Mouse (Mus musculus) G1E (cell line): ENCODE results near the gene Morn1. TPM values are rescaled to one million over a fixed set of nuclear protein-coding genes. Genes with fewer than 3 reads are reported as not detected.

Experiments
- ATAC-seq: 2 replicates; pipeline ENCODE4 v1.8.0; 2016; ENCODE audit warnings: mild to moderate bottlenecking; ENCODE audit not compliant: insufficient number of reproducible peaks, poor library complexity, low FRiP score, severe bottlenecking; ENCODE audit errors: extremely low read depth
- DNase-seq: peaks from one replicate; pipeline ENCODE4 v3.0.0; 2012; ENCODE audit warnings: low spot score
- H3K27me3 ChIP-seq: 2 replicates; pipeline ENCODE4 v1.6.1; 2012; ENCODE audit warnings: mild to moderate bottlenecking, low read length, inconsistent platforms; ENCODE audit not compliant: insufficient read depth
- H3K36me3 ChIP-seq: replicated peaks from 2 replicates; pipeline ENCODE3; 2012; ENCODE audit warnings: mild to moderate bottlenecking, inconsistent platforms
- H3K4me1 ChIP-seq: 2 replicates; pipeline ENCODE4 v1.6.1; 2012; ENCODE audit warnings: low read depth, low read length, inconsistent platforms, mixed read lengths; ENCODE audit not compliant: insufficient read depth
- H3K4me3 ChIP-seq: 2 replicates; pipeline ENCODE4 v1.5.1; 2012; ENCODE audit warnings: low read depth, mild to moderate bottlenecking, inconsistent platforms, low read length, moderate library complexity, mixed read lengths
- H3K9me3 ChIP-seq: replicated peaks from 2 replicates; pipeline ENCODE4 v1.6.1; 2012; ENCODE audit warnings: inconsistent platforms
- CTCF ChIP-seq: IDR thresholded peaks from 2 replicates; pipeline ENCODE4 v1.5.1; 2012; ENCODE audit warnings: low read depth, low read length, inconsistent platforms, mixed read lengths
- GATA1 ChIP-seq: IDR thresholded peaks from 2 replicates; pipeline ENCODE4 v1.6.1; 2012; ENCODE audit warnings: borderline replicate concordance, low read length, inconsistent platforms, mixed read lengths
- GATA2 ChIP-seq: IDR thresholded peaks from 2 replicates; pipeline ENCODE4 v1.6.1; 2012; ENCODE audit warnings: low read depth, low read length, inconsistent platforms, borderline replicate concordance
- POLR2AphosphoS5 ChIP-seq: IDR thresholded peaks from 2 replicates; pipeline ENCODE4 v1.6.1; 2012; ENCODE audit warnings: low read depth, low read length, inconsistent platforms; ENCODE audit not compliant: insufficient replicate concordance
- TAL1 ChIP-seq: conservative IDR thresholded peaks from 2 replicates; pipeline ENCODE4 v1.6.1; 2012; ENCODE audit warnings: low read depth, low read length, inconsistent platforms, mixed read lengths
- polyA plus RNA-seq: library from polyadenylated mRNA; stranded (reverse); fragments of >175 nt; gene quantifications from 2 replicates; pipeline ENCODE4 v1.2.3, GENCODE M21; 2012
- total RNA-seq, 2 experiments: library from RNA; stranded (forward) in 1 of 2; stranded (reverse) in 1 of 2; fragments of 200-1000 nt in 1 of 2; fragments of >200 nt in 1 of 2; fragmentation: Nextera tagmentation in 1 of 2; gene quantifications; 2 replicates each; pipeline ENCODE4 v1.2.3; 2014 to 2017

Morn1 gene
- total and polyA plus RNA-seq, 3 experiments: 2.3 to 5.3 (median 2.9) TPM

DNA sequence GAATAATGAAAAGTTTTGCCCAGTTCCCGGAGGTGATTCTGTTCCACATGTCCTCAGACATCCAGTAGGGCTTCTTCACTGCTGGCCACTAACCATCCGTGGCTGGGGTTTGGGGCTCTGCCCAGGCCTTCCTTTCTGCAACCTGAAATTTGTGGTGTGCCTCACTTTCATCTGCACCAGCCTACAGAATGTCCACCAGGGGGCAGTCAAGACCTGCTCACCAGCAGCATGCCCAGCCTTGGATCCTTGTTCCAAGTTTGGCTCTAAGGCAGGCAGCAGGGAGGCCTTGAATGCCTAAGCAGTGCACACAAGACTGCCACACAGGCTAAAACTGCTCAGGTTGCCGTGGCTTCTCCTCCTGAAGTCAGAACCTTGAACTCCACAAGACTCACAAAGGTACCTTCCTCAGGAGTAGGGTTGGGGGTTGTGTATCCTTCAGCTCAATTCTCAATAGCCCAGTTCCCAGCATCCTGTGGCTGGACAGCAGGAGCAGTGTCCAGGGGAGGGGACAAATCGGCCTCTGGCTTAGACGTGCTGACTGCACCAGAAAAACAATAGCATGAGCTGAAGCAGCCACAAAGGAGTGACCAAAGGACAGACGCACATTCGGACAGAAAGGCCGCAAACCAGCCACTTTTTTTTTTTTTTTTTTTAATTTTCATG lies 9.0 kb downstream of the Morn1 start:
- Histone ChIP-seq H3K4me3 (no peak overlapping the region), H3K4me1 (peaks cover 26% of the 10 kb centered on the region), H3K9me3 (no peaks in the 10 kb centered on the region), H3K27me3 (peaks cover 42% of the 10 kb centered on the region), H3K36me3 (peaks cover 49% of the 10 kb centered on the region)
- TF ChIP-seq GATA2: no peak
- peak; percentile 86 for TF ChIP-seq CTCF
- peak; percentile 80 for DNase-seq
- ATAC-seq: peak; percentile 65

DNA sequence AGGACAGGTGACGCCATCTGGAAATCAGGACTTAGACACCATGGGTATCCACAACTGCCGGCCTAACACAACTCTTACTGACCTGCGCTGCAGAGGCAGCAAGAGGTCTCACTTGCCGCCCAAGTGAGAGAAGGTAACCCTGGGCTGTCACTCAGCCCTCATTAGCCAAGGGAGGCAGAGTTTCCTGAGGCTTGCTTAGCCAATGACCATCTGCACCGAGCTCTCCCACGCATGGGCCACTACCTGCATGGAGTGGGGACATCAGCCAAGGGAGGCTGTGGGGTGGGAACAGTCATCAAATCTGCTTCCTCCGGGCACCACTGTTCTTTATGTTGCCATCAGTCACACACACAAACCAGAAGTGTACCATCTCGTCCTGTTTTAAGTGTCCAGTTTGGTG lies 9.6 kb downstream of the Morn1 start:
- TF ChIP-seq GATA1 (no peak), POLR2AphosphoS5 (no peak), TAL1 (no peak), GATA2 (no peak), CTCF (no peak)
- H3K4me1 ChIP-seq: peaks cover 25% of the 10 kb centered on the region
- no peaks in the 10 kb centered on the region for H3K9me3 ChIP-seq
- H3K4me3 ChIP-seq: no peak overlapping the region
- peaks cover 44% of the 10 kb centered on the region for H3K27me3 ChIP-seq
- H3K36me3 ChIP-seq: peaks cover 43% of the 10 kb centered on the region
- ATAC-seq (no peak), DNase-seq (no peak)

DNA sequence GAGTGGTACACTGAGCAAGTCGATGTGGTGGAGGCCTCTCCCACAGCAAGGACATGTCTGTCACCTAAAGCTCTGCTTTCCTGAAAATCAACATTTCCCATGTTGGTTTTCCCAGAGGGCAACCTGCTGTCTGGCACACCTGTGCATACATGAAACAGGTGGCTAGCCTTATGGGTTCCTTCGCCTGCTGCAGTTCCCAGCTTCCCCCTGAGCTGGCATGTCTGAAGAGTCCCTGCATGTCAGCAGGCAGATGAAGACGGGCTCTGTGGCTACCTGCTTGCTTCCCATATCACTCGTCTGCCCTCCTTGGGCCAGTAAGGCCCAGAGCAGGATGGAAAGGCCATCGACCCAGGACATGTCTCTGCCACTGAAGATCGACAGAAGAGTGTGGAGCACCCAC lies 11.1 kb downstream of the Morn1 start:
- Histone ChIP-seq H3K4me3 (no peak overlapping the region), H3K4me1 (peaks cover 26% of the 10 kb centered on the region), H3K36me3 (peaks cover 30% of the 10 kb centered on the region), H3K9me3 (no peaks in the 10 kb centered on the region), H3K27me3 (peaks cover 54% of the 10 kb centered on the region)
- TF ChIP-seq GATA1 (no peak), CTCF (no peak), POLR2AphosphoS5 (no peak), TAL1 (no peak), GATA2 (no peak)
- DNase-seq (no peak), ATAC-seq (no peak)

DNA sequence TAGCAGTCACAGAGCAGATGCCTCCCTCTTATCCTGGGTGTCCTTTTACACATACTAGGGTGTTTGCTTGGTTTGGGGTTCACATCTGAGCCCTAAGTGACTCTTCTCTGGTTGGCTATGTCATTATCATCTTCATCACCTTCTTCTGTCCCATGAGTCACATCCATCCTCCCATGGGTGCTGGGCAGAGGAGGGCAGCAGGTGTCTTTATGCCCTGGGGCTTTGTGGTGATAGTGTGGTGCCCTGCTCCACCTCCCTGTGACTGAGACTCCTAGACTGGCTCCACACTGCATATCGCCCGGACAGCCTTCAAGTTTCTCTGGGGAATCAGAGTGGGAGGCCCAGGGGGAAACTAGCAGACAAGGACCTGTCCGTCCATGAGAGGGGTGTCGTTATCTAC lies 12.2 kb downstream of the Morn1 start:
- Histone ChIP-seq H3K36me3 (peaks cover 19% of the 10 kb centered on the region), H3K4me1 (peaks cover 26% of the 10 kb centered on the region), H3K27me3 (peaks cover 54% of the 10 kb centered on the region), H3K4me3 (no peak overlapping the region), H3K9me3 (no peaks in the 10 kb centered on the region)
- ATAC-seq: no peak
- TF ChIP-seq CTCF: no peak
- TF ChIP-seq GATA2: no peak
- TF ChIP-seq POLR2AphosphoS5: no peak
- no peak for TF ChIP-seq GATA1
- no peak for DNase-seq

GRCm38 (mm10) chr4:155107886-155108285 lies 21.5 kb downstream of the Morn1 start:
- DNase-seq (no peak), ATAC-seq (peak; percentile 72)
- H3K4me1 ChIP-seq: peaks cover 29% of the 10 kb centered on the region
- no peak overlapping the region for H3K4me3 ChIP-seq
- H3K36me3 ChIP-seq: no peaks in the 10 kb centered on the region
- peaks cover 17% of the 10 kb centered on the region for H3K27me3 ChIP-seq
- no peak for TF ChIP-seq GATA1
- TF ChIP-seq GATA2: no peak
- no peak for TF ChIP-seq TAL1
- no peak for TF ChIP-seq CTCF
- no peak for TF ChIP-seq POLR2AphosphoS5
- no peaks in the 10 kb centered on the region for H3K9me3 ChIP-seq

DNA sequence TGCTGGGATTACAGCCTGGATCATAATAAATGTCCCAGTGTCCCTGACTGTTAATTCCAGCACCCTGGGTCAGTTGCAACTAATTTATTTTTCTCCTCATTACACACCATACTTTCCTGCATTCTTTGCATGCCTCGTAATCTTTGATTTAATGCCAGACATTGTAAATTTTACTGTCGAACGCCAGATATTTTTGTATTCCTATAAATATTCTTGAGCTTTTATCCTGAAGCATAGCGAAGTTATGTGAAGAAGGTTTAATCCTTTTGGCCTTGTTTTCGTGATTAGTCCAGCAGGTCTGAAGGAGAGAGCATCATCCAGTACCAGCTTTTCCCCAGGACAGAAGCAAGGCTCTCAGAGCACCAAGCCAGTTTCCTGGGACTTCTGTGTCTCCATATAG lies 23.1 kb downstream of the Morn1 start:
- H3K27me3 ChIP-seq: peaks cover 23% of the 10 kb centered on the region

More for the DNA sequence above, 23.1 kb downstream of the Morn1 start:
- no peak for TF ChIP-seq TAL1
- no peak for TF ChIP-seq GATA2
- no peak for TF ChIP-seq GATA1
- no peak for TF ChIP-seq POLR2AphosphoS5
- TF ChIP-seq CTCF: no peak
- no peaks in the 10 kb centered on the region for H3K36me3 ChIP-seq
- no peak overlapping the region for H3K4me3 ChIP-seq
- H3K4me1 ChIP-seq: peaks cover 43% of the 10 kb centered on the region
- no peaks in the 10 kb centered on the region for H3K9me3 ChIP-seq
- ATAC-seq (no peak), DNase-seq (no peak)
